Mouse (Mus musculus) heart, adult 2 months (tissue): ENCODE data around the gene Eps15.

Source experiments
- CTCF ChIP-seq: fragments of 200-600 bp; IDR thresholded peaks from 2 replicates; pipeline ENCODE4 v1.8.1; 2022; ENCODE audit warnings: antibody characterized with exemption, mild to moderate bottlenecking, moderate library complexity
- EP300 ChIP-seq: fragments of 200-500 bp; IDR thresholded peaks from 2 replicates; pipeline ENCODE4 v1.6.1; 2011; ENCODE audit warnings: low read depth, low read length, control low read depth; ENCODE audit not compliant: insufficient read depth
- POLR2A ChIP-seq: fragments of 200-500 bp; IDR thresholded peaks from 2 replicates; pipeline ENCODE4 v1.6.1; 2011; ENCODE audit warnings: mild to moderate bottlenecking, low read depth, low read length, control low read depth; ENCODE audit not compliant: insufficient read depth

GRCm38 (mm10) chr4:109280459-109281160 lies 542 bp downstream of the Eps15 start:
- TF ChIP-seq POLR2A, result no peak
- no peak for TF ChIP-seq CTCF
- TF ChIP-seq EP300, result no peak
